Mouse (Mus musculus) G1E (cell line): ENCODE results near the gene Mrpl21.

ENCODE experiments used
- CTCF ChIP-seq: IDR thresholded peaks from 2 replicates; pipeline ENCODE4 v1.5.1; 2012; ENCODE audit warnings: low read depth, low read length, inconsistent platforms, mixed read lengths
- GATA1 ChIP-seq: IDR thresholded peaks from 2 replicates; pipeline ENCODE4 v1.6.1; 2012; ENCODE audit warnings: borderline replicate concordance, low read length, inconsistent platforms, mixed read lengths
- TAL1 ChIP-seq: conservative IDR thresholded peaks from 2 replicates; pipeline ENCODE4 v1.6.1; 2012; ENCODE audit warnings: low read depth, low read length, inconsistent platforms, mixed read lengths

GRCm38 (mm10) chr19:3333247-3333646, 50.5 kb downstream of the Mrpl21 start:
- TF ChIP-seq CTCF (no peak), TAL1 (0 out of 2 replicates have a peak, but pooled peaks have one; percentile 12), GATA1 (no peak)
